Mouse (Mus musculus): ENCODE results near the gene Btn2a2. TPM values are rescaled to one million over a fixed set of nuclear protein-coding genes. Genes with fewer than 3 reads are reported as not detected.
A peak's percentile ranks its signal among the peaks of the same experiment; 100 is the strongest.

Btn2a2 gene
- polyA plus RNA-seq, 1 experiment, result 0.20 TPM

- Histone ChIP-seq H3K36me3 (ENCODE audit: control insufficient read depth, insufficient read depth) (no peaks in the 10 kb centered on the region), H3K4me3 (peak overlapping the region; percentile 44), H3ac (ENCODE audit: control insufficient read depth, insufficient read length) (no peak overlapping the region), H3K4me2 (ENCODE audit: low read depth) (peak overlapping the region; percentile 86), H3K79me2 (ENCODE audit: control insufficient read depth, insufficient read depth) (no peaks in the 10 kb centered on the region), H3K27me3 (ENCODE audit: control insufficient read depth, insufficient read depth, insufficient read length) (no peaks in the 10 kb centered on the region)
- peak; percentile 41 for TF ChIP-seq POLR2A (IDR thresholded peaks at IDR 0.05; ENCODE audit: insufficient read length, low read depth)
- TF ChIP-seq MYOG (IDR thresholded peaks at IDR 0.05; ENCODE audit: control insufficient read depth in 1 of 3, insufficient read depth in 1 of 3, insufficient read length in 2 of 3, low read depth in 2 of 3), result no peak
Observed at GRCm38 (mm10) chr13:23453362-23453862, 35.2 kb downstream of the Btn2a2 start.

GRCm38 (mm10) chr13:23450398-23450797, 38.3 kb downstream of the Btn2a2 start:
- Histone ChIP-seq H3K4me3 (peak overlapping the region; percentile 39), H3K79me2 (ENCODE audit: control insufficient read depth, insufficient read depth) (no peaks in the 10 kb centered on the region), H3K36me3 (ENCODE audit: control insufficient read depth, insufficient read depth) (no peaks in the 10 kb centered on the region), H3K4me2 (ENCODE audit: low read depth) (peak overlapping the region; percentile 84), H3K27me3 (ENCODE audit: control insufficient read depth, insufficient read depth, insufficient read length) (no peaks in the 10 kb centered on the region), H3ac (ENCODE audit: control insufficient read depth, insufficient read length) (no peak overlapping the region)
- TF ChIP-seq MAX (IDR thresholded peaks at IDR 0.05; ENCODE audit: low read depth), result no peak

- TF ChIP-seq MYOD1 (IDR thresholded peaks at IDR 0.05; ENCODE audit: control insufficient read depth in 1 of 3, insufficient read length in 2 of 3, low read depth in 2 of 3), result no peak
- no peak for TF ChIP-seq MAX (IDR thresholded peaks at IDR 0.05; ENCODE audit: low read depth)
- TF ChIP-seq POLR2AphosphoS2 (IDR thresholded peaks at IDR 0.05; ENCODE audit: insufficient read length, low read depth), result no peak
- TF ChIP-seq CEBPB (IDR thresholded peaks at IDR 0.05; ENCODE audit: insufficient read depth, poor library complexity, severe bottlenecking), result no peak
- TF ChIP-seq TCF12 (IDR thresholded peaks at IDR 0.05; ENCODE audit: insufficient read depth, poor library complexity, severe bottlenecking), result no peak
- no peak for TF ChIP-seq USF1 (IDR thresholded peaks at IDR 0.05; ENCODE audit: low read depth)
- no peak for TF ChIP-seq REST (IDR thresholded peaks at IDR 0.05; ENCODE audit: insufficient read depth, insufficient read length)
- no peak for TF ChIP-seq TCF3 (IDR thresholded peaks at IDR 0.05; ENCODE audit: insufficient read length, low read depth)
- no peak for TF ChIP-seq POLR2A (IDR thresholded peaks at IDR 0.05; ENCODE audit: insufficient read length, low read depth)
- TF ChIP-seq MYOG (IDR thresholded peaks at IDR 0.05; ENCODE audit: control insufficient read depth in 1 of 3, insufficient read depth in 1 of 3, insufficient read length in 2 of 3, low read depth in 2 of 3), result no peak
- no peak for TF ChIP-seq E2F4 (IDR thresholded peaks at IDR 0.05; ENCODE audit: insufficient read depth)
- Histone ChIP-seq H3K79me2 (ENCODE audit: control insufficient read depth, insufficient read depth) (no peaks in the 10 kb centered on the region), H3K4me2 (ENCODE audit: low read depth) (peak overlapping the region; percentile 84), H3K27me3 (ENCODE audit: control insufficient read depth, insufficient read depth, insufficient read length) (no peaks in the 10 kb centered on the region), H3ac (ENCODE audit: control insufficient read depth, insufficient read length) (no peak overlapping the region), H3K4me3 (peak overlapping the region; percentile 39), H3K36me3 (ENCODE audit: control insufficient read depth, insufficient read depth) (no peaks in the 10 kb centered on the region)
Observed at GRCm38 (mm10) chr13:23449235-23450095, 39.2 kb downstream of the Btn2a2 start.

GRCm38 (mm10) chr13:23448758-23449157, 39.9 kb downstream of the Btn2a2 start:
- no peak overlapping the region for H3ac ChIP-seq (ENCODE audit: control insufficient read depth, insufficient read length)
- no peaks in the 10 kb centered on the region for H3K27me3 ChIP-seq (ENCODE audit: control insufficient read depth, insufficient read depth, insufficient read length)
- H3K4me2 ChIP-seq (ENCODE audit: low read depth), result peak overlapping the region; percentile 84
- H3K36me3 ChIP-seq (ENCODE audit: control insufficient read depth, insufficient read depth), result no peaks in the 10 kb centered on the region
- no peak for TF ChIP-seq REST (IDR thresholded peaks at IDR 0.05; ENCODE audit: insufficient read depth, insufficient read length)
- no peak for TF ChIP-seq MYOG (IDR thresholded peaks at IDR 0.05; ENCODE audit: control insufficient read depth in 1 of 3, insufficient read depth in 1 of 3, insufficient read length in 2 of 3, low read depth in 2 of 3)
- no peak for TF ChIP-seq E2F4 (IDR thresholded peaks at IDR 0.05; ENCODE audit: insufficient read depth)
- TF ChIP-seq MYOD1 (IDR thresholded peaks at IDR 0.05; ENCODE audit: control insufficient read depth in 1 of 3, insufficient read length in 2 of 3, low read depth in 2 of 3), result no peak
- no peak for TF ChIP-seq CEBPB (IDR thresholded peaks at IDR 0.05; ENCODE audit: insufficient read depth, poor library complexity, severe bottlenecking)
- no peak for TF ChIP-seq USF1 (IDR thresholded peaks at IDR 0.05; ENCODE audit: low read depth)
- no peaks in the 10 kb centered on the region for H3K79me2 ChIP-seq (ENCODE audit: control insufficient read depth, insufficient read depth)
- H3K4me3 ChIP-seq, result peak overlapping the region; percentile 39

GRCm38 (mm10) chr13:23446498-23446952, 42.1 kb downstream of the Btn2a2 start:
- no peaks in the 10 kb centered on the region for H3K27me3 ChIP-seq (ENCODE audit: control insufficient read depth, insufficient read depth, insufficient read length)
- peak overlapping the region; percentile 67 for H3K4me3 ChIP-seq
- no peak overlapping the region for H3ac ChIP-seq (ENCODE audit: control insufficient read depth, insufficient read length)
- peak overlapping the region; percentile 85 for H3K4me2 ChIP-seq (ENCODE audit: low read depth)
- no peaks in the 10 kb centered on the region for H3K36me3 ChIP-seq (ENCODE audit: control insufficient read depth, insufficient read depth)
- peak; percentile 57; the same call in 1 of the 2 replicates for TF ChIP-seq CEBPB (IDR thresholded peaks at IDR 0.05; ENCODE audit: insufficient read depth, poor library complexity, severe bottlenecking)
- TF ChIP-seq POLR2A (IDR thresholded peaks at IDR 0.05; ENCODE audit: insufficient read length, low read depth), result no peak
- H3K79me2 ChIP-seq (ENCODE audit: control insufficient read depth, insufficient read depth), result no peaks in the 10 kb centered on the region
